Mouse (Mus musculus) forebrain, embryonic 16.5 days (tissue): ENCODE measurements around the gene Ttf2. TPM values are rescaled to one million over a fixed set of nuclear protein-coding genes. Genes with fewer than 3 reads are reported as not detected.

Experiments used
- ATAC-seq: fragments of 200-750 bp; cut with Nextera tagmentation; 2 replicates; pipeline ENCODE4 v1.8.0; 2017; ENCODE audit warnings: mild to moderate bottlenecking, moderate library complexity
- H3K27ac ChIP-seq: fragments of 300-500 bp; sonication (generic); 2 replicates; pipeline ENCODE4 v1.5.1; 2014; ENCODE audit warnings: low read length, control low read depth
- H3K27me3 ChIP-seq: fragments of 300-500 bp; sonication (generic); replicated peaks from 2 replicates; pipeline ENCODE4 v1.6.1; 2014; ENCODE audit warnings: low read length; ENCODE audit not compliant: control insufficient read depth, insufficient read depth
- H3K36me3 ChIP-seq: fragments of 300-500 bp; sonication (generic); 2 replicates; pipeline ENCODE4 v1.6.1; 2014; ENCODE audit not compliant: control insufficient read depth, insufficient read depth
- H3K4me1 ChIP-seq: fragments of 300-500 bp; sonication (generic); replicated peaks from 2 replicates; pipeline ENCODE4 v1.6.1; 2014; ENCODE audit warnings: low read length; ENCODE audit not compliant: control insufficient read depth, insufficient read depth
- H3K4me2 ChIP-seq: fragments of 300-500 bp; sonication (generic); 2 replicates; pipeline ENCODE4 v1.6.1; 2014; ENCODE audit warnings: mild to moderate bottlenecking, low read length, control low read depth
- H3K4me3 ChIP-seq: fragments of 300-500 bp; sonication (generic); replicated peaks from 2 replicates; pipeline ENCODE4 v1.5.1; 2014; ENCODE audit warnings: mild to moderate bottlenecking, low read length, control low read depth
- H3K9ac ChIP-seq: fragments of 300-500 bp; sonication (generic); replicated peaks from 2 replicates; pipeline ENCODE4 v1.6.1; 2014; ENCODE audit warnings: low read depth, low read length, control low read depth
- H3K9me3 ChIP-seq: fragments of 300-500 bp; sonication (generic); 2 replicates; pipeline ENCODE4 v1.6.1; 2016; ENCODE audit warnings: low read length; ENCODE audit not compliant: control insufficient read depth
- WGBS: fragments of 180-500 bp; shearing (Covaris S2); extraction: QIAGEN DNeasy Blood & Tissue Kit; methylation state at CpG from one replicate; pipeline ENCODE4 v1.1.7; 2014; 5-methylcytosine and 5-hydroxymethylcytosine counted together
- polyA plus RNA-seq: library from polyadenylated mRNA; unstranded; fragments of >200 nt; fragmentation: Nextera tagmentation; extraction: Ambion mirVana; gene quantifications from 2 replicates; pipeline ENCODE4 v1.2.1, GENCODE M21; 2015

The Ttf2 gene
- polyA plus RNA-seq, 1 experiment from 2014 or later: 6.2 TPM

DNA sequence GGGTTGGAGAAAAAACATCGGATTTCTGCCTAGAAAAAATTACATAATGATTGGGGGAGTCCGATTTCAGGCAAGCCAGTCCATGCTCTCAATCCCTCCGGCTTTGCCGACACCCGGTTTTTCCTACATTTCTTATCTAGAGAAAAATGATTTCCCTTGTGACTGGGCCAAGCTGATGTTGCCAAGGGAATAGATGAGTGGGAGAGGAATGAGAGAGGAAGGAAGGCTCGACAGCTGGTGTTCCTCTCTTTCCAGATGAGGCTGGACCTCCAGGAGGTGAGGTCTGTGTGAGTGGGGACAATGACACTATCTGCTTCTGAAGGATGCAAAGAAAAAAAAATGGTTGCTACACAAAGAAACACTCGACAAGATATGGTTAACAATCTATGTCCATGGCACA is 23.7 kb upstream of the Ttf2 start:
- H3K27me3 ChIP-seq: no peaks in the 10 kb centered on the region
- no peak for ATAC-seq
- 0 out of 2 replicates have a peak, but pooled peaks cover 3% of the 10 kb centered on the region for H3K4me1 ChIP-seq
- WGBS: 90% methylated on average over 7 of the region's 7 CpGs
- H3K36me3 ChIP-seq: no peaks in the 10 kb centered on the region
- H3K27ac ChIP-seq: no peak overlapping the region
- H3K4me2 ChIP-seq: no peak overlapping the region
- no peaks in the 10 kb centered on the region for H3K9me3 ChIP-seq
- no peak overlapping the region for H3K4me3 ChIP-seq
- H3K9ac ChIP-seq: no peak overlapping the region

DNA sequence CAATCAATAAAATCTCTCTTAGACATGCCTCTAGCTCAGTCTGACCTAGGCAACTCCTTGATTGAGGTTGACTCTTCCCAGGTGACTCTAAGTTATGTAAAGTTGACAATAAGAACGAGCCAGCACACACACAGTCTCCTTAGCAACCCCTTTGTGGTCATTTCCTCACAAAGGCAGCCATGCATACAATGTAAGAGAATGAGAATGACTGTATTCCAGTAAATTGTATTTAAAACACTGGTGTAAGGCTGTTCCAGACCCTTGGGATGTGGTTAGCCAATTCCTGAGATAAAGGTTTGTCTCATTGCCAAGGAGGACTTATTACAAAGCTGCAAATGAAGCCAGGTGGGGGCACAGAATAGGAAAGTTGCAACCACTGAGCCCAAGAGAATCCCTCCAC is 20.8 kb upstream of the Ttf2 start:
- no peak for ATAC-seq
- no peak overlapping the region for H3K4me2 ChIP-seq
- 0 out of 2 replicates have a peak, but pooled peaks cover 3% of the 10 kb centered on the region for H3K4me1 ChIP-seq
- no peak overlapping the region for H3K27ac ChIP-seq
- H3K9ac ChIP-seq: no peak overlapping the region
- H3K27me3 ChIP-seq: no peaks in the 10 kb centered on the region
- WGBS: 20% methylated on average over 1 of the region's 1 CpGs
- H3K36me3 ChIP-seq: no peaks in the 10 kb centered on the region
- H3K9me3 ChIP-seq: no peaks in the 10 kb centered on the region
- no peak overlapping the region for H3K4me3 ChIP-seq

- WGBS: 20% methylated on average over 12 of the region's 12 CpGs
- H3K9me3 ChIP-seq: no peaks in the 10 kb centered on the region
- H3K4me1 ChIP-seq: 0 out of 2 replicates have a peak, but pooled peaks cover 3% of the 10 kb centered on the region
- H3K27me3 ChIP-seq: no peaks in the 10 kb centered on the region
- ATAC-seq: no peak; the same call in 1 of the 2 replicates
- H3K9ac ChIP-seq: no peak overlapping the region
- H3K27ac ChIP-seq: no peak overlapping the region
- H3K36me3 ChIP-seq: no peaks in the 10 kb centered on the region
- no peak overlapping the region for H3K4me3 ChIP-seq
- no peak overlapping the region for H3K4me2 ChIP-seq
Observed at GRCm38 (mm10) chr3:100989417-100989816, 20.0 kb upstream of the Ttf2 start.

DNA sequence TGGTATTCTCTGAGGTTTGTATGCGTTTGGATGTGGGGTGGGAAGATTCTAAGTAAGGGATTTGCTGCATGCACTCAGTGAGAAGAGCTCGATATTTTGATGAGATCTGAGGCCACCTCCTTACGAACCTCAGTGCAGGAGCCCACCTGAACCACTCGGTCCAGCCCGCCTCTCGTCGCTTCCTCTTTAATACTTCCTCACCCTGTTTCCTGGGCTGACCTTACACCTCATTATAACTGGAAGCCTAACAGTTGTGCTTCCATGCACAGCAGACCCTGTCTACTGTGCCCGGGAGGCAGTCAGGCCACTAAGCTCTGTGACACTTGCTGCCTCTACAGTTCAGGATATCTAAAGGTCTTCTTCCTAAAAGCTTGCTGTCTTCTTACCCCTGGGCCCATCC is 9.8 kb upstream of the Ttf2 start:
- ATAC-seq: no peak
- WGBS: 84% methylated on average over 8 of the region's 8 CpGs
- H3K4me3 ChIP-seq: no peak overlapping the region

DNA sequence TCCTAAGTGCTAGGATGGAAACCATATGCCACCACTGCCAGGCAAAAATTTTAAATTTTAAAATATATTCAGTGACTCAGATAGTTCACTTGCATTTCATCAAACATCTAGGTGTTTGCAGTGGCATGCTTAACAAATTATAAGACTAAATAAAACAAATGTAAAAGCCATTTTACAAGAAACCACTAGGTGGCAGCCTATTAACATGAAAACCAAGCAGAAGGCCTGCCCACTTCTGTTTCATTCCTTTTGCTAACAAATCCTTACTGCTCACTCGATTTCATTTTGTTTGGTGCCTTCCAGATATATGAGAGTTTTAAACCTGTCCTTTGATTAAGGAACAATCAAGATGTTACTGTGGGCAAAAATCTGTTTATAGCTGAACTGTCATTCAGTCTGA is 4.4 kb upstream of the Ttf2 start:
- H3K4me2 ChIP-seq: no peak overlapping the region
- ATAC-seq: no peak
- H3K36me3 ChIP-seq: no peaks in the 10 kb centered on the region
- peaks cover 10% of the 10 kb centered on the region for H3K4me1 ChIP-seq
- H3K9ac ChIP-seq: no peak overlapping the region
- 0% methylated on average over 1 of the region's 1 CpGs for WGBS
- H3K4me3 ChIP-seq: no peak overlapping the region
- no peaks in the 10 kb centered on the region for H3K9me3 ChIP-seq
- no peak overlapping the region for H3K27ac ChIP-seq
- no peaks in the 10 kb centered on the region for H3K27me3 ChIP-seq

More for the DNA sequence above, 9.8 kb upstream of the Ttf2 start:
- Histone ChIP-seq H3K27me3 (no peaks in the 10 kb centered on the region), H3K36me3 (no peaks in the 10 kb centered on the region), H3K27ac (no peak overlapping the region), H3K9ac (no peak overlapping the region), H3K4me1 (0 out of 2 replicates have a peak, but pooled peaks cover 2% of the 10 kb centered on the region), H3K9me3 (no peaks in the 10 kb centered on the region), H3K4me2 (no peak overlapping the region)

DNA sequence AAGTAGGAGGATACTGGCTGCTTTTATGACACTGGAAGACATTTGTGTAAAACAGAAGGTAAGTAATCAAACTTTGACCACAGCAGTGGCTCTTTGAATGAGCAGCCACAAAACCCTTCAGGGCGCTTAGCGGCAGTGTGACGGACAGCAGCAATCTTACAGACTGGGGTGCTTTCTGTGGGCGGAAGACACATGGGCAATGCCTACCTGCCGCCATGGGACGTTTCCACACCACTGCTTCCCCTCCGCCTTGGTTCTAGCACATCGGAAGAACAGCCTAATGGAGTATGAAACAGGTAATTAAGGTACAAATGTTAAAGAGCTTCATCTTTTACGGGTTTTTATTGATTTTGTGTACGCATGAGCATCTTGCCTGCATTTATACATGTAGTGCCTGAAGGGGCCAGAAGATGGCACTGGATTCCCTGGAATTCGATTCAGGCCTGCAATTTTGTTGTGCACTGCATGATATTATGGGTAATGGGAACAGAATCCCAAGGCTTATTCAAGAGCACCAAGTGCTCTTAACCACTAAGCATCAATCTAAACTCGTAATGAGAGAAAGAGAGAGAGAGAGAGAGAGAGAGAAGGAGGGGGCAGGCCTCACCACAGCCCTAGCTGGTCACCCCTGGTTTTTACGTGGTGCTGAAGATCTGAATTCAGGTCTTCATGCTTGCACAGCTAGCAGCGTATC is 5.5 kb downstream of the Ttf2 start:
- Histone ChIP-seq H3K9ac (no peak overlapping the region), H3K27ac (no peak overlapping the region; the same call in 1 of the 2 replicates), H3K4me1 (peaks cover 4% of the 10 kb centered on the region), H3K27me3 (no peaks in the 10 kb centered on the region), H3K4me3 (no peak overlapping the region), H3K9me3 (no peaks in the 10 kb centered on the region), H3K36me3 (no peaks in the 10 kb centered on the region), H3K4me2 (no peak overlapping the region)
- ATAC-seq: peak; percentile 75
- WGBS: 77% methylated on average over 14 of the region's 14 CpGs

GRCm38 (mm10) chr3:100961501-100961900 is 8.0 kb downstream of the Ttf2 start:
- no peak overlapping the region for H3K9ac ChIP-seq
- H3K4me3 ChIP-seq: no peak overlapping the region
- no peaks in the 10 kb centered on the region for H3K4me1 ChIP-seq
- no peak overlapping the region for H3K4me2 ChIP-seq
- no peak overlapping the region for H3K27ac ChIP-seq
- H3K27me3 ChIP-seq: no peaks in the 10 kb centered on the region
- H3K36me3 ChIP-seq: no peaks in the 10 kb centered on the region
- ATAC-seq: no peak
- WGBS: 87% methylated on average over 7 of the region's 7 CpGs
- H3K9me3 ChIP-seq: no peaks in the 10 kb centered on the region

- H3K4me3 ChIP-seq: no peak overlapping the region
- no peaks in the 10 kb centered on the region for H3K4me1 ChIP-seq
- no peaks in the 10 kb centered on the region for H3K9me3 ChIP-seq
- 91% methylated on average over 5 of the region's 5 CpGs for WGBS
- H3K36me3 ChIP-seq: no peaks in the 10 kb centered on the region
- ATAC-seq: no peak
- H3K27me3 ChIP-seq: no peaks in the 10 kb centered on the region
- no peak overlapping the region for H3K27ac ChIP-seq
- H3K4me2 ChIP-seq: no peak overlapping the region
- H3K9ac ChIP-seq: no peak overlapping the region
Observed at GRCm38 (mm10) chr3:100961007-100961406, 8.5 kb downstream of the Ttf2 start.

GRCm38 (mm10) chr3:100954616-100955015 is 14.8 kb downstream of the Ttf2 start:
- H3K9ac ChIP-seq: no peak overlapping the region
- H3K4me2 ChIP-seq: no peak overlapping the region
- no peaks in the 10 kb centered on the region for H3K36me3 ChIP-seq
- H3K27ac ChIP-seq: no peak overlapping the region
- no peak overlapping the region for H3K4me3 ChIP-seq
- H3K27me3 ChIP-seq: no peaks in the 10 kb centered on the region
- ATAC-seq: no peak
- H3K4me1 ChIP-seq: no peaks in the 10 kb centered on the region
- no peaks in the 10 kb centered on the region for H3K9me3 ChIP-seq

GRCm38 (mm10) chr3:100951531-100951930 is 17.9 kb downstream of the Ttf2 start:
- Histone ChIP-seq H3K36me3 (0 out of 2 replicates have a peak, but pooled peaks cover 2% of the 10 kb centered on the region), H3K4me1 (no peaks in the 10 kb centered on the region), H3K27me3 (no peaks in the 10 kb centered on the region), H3K4me2 (no peak overlapping the region), H3K27ac (no peak overlapping the region), H3K9me3 (no peaks in the 10 kb centered on the region), H3K4me3 (no peak overlapping the region), H3K9ac (no peak overlapping the region)
- WGBS: 93% methylated on average over 4 of the region's 4 CpGs
- ATAC-seq: no peak
